Mouse (Mus musculus): ENCODE results near the gene Mcu.
A peak's percentile ranks its signal among the peaks of the same experiment; 100 is the strongest.

Mcu gene

DNA sequence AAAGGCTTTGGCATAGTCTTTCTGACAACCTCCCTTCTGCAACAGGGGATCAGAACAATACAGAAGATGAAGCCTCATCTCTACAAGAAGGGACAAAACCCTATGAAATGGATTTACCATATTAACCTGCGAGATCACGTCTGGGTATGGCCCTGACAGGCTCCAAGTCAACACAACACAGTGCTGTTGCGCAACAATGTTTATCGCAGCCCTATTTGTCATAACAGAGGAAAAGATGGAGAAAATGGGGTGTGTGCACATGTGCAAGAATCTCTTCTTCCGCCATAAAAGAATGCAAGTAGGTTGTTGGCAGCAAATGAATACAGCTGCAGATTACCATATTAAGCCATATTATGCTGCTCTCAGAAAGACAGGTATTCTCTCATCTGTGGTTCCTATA is 88.7 kb downstream of the Mcu start:
- no peak for DNase-seq

DNA sequence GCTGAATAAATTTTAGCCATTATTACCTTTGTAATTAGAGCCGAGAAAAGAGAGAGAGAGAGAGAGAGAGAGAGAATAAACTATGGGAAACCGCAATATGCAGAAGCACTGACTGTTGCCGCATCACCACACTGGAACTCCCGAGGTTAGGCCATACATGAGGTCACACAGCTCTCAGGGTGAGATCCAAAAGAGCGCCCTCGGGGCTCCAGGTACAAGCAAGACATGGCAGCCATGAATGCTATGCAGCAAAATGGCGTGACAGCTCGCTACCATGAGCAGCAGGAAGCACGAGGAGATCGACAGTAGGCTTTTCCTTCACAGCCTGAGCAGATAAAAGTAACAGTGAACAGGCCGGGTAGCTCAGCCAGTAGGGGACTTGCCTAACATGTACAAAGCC is 89.2 kb downstream of the Mcu start:
- DNase-seq = no peak

DNA sequence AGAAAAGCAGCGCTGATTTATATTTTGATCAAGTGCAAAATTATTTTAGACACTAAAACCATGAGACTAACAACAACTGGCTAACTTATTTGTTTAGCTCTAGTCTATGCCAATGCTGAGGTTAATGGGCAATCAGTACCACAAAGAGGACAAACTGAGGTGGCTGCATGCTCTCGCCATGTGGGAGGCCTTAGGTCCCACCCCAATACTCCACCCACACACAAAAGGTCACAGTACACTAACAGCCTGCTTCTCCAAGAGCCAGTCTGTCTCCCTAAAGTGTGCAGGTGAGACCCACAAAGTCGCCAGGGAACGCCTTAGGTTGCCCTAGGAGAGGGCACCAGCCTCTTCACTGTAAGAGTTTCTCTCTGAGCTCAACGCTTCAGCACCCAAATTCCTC is 91.8 kb downstream of the Mcu start:
- DNase-seq = no peak

- DNase-seq = no peak
Observed at GRCm38 (mm10) chr10:59523826-59524331, 92.6 kb downstream of the Mcu start.

- no peak for DNase-seq
Observed at GRCm38 (mm10) chr10:59520701-59521100, 95.8 kb downstream of the Mcu start.

DNA sequence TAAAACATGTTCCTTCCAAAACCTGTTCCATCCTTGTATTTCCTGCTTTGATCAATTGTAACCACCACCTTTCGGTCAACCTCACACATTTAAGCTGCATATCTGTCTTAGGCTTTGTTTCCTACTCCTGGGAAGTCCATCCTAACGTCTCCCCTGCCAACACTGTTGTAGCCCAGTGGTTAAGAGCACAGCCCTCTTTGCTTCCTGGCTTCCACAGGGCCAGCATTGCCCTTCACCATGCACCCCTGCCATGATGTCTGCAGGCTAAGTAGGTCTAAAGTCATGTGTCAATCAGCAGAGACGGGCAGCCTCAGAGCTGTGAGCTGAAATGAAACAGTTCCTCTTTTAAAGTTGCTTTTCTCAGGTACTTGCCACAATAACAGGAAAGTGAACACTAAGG is 97.1 kb downstream of the Mcu start:
- DNase-seq = no peak

- no peak for DNase-seq
Observed at GRCm38 (mm10) chr10:59517201-59517600, 99.3 kb downstream of the Mcu start.

- no peak for DNase-seq
Observed at GRCm38 (mm10) chr10:59514739-59515464, 101.6 kb downstream of the Mcu start.

DNA sequence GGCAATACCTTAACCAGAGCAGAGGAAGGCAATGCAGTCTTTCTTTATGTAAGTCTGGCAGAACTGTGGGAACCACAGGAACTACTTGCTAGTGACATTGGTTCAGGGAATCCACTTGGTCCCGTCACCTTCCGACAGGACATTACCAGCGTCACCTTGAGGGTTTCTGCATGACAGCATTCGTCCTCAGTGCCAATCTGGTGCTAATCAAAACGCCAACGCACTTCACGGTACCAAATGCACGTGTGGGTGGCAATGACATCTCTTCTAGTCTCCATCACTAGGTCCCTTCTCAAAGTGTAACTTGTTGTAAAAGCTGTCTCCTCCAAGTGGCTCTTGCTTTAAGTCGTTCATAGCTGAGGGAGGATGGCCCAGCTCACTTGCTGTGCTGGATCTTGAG is 104.3 kb downstream of the Mcu start:
- DNase-seq = no peak

DNA sequence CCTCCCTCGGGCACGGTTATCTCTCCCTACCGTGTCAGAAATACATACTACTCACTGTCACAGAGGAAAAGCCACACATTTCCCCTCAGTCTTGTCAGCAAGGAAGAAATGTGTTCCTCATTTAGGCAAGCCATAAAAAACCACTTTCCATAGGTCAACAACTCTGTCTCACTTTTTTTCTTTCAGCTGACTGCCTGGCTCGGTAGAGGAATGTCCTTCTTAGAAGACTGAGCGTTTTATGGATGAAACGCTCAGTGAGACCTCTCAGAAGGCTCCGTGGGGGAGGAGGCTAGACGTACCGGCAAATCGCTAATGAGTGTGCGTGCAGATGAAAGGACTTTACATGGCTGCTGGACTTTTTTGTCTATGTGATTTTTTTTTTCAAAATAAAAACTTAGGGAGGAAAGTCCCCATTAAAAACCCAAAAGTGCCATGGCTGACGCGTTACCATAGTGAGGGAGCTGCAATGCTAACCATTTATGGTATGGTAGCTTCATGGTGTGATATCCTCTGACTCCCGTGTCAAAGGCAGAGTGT is 105.0 kb downstream of the Mcu start:
- no peak for DNase-seq

DNA sequence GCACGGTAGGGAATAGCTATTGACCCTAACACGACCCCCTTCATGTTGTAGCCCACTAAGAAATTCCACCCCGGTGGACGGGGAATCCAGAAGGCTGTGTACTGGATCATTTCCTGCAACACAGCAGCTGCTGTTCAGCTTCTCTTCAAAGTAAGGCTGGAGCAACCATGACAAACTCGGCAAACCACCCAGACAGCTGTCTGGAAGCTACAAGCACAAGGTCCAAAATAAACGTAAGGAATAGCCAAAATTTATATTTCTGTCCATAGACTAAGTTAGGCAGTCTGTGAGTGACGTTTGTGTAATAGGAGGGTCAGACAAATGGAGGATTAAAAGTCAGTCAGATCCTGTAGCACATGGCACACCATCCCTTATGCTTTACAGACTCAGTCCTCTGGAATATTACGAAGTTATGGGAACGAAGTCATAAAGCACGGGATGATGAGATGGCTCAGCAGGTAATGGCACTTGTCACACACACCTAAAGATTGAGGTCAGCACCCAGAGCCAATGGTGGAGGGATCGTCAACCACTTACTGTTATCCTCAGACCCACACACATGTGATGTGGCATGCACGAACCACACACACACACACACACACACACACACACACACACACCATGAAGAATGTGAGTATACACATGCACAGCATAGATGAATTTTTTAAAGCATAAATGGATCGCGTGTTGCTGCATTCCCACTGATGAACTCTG is 105.6 kb downstream of the Mcu start:
- no peak for DNase-seq

DNA sequence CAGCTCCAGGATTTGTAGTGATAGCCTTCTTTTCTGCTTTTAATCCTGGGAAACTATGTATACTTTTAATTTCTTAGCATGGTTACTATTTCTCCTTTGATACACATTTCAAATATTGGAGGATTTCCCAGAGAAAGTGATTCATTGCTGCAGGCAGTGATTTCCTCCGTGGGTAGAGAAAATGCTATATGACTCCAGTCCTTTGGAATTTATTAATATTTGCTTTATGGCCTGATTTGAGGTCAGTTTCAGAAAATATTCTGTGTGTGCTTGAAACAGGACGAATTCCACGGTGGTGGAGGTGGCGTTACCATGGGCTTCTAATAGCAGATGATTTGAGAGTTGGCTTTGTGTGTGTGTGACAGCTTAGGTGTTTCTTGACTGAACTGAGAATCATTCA is 107.3 kb downstream of the Mcu start:
- DNase-seq = no peak

- no peak for DNase-seq
Observed at GRCm38 (mm10) chr10:59506711-59507110, 109.8 kb downstream of the Mcu start.

GRCm38 (mm10) chr10:59504291-59504690 is 112.2 kb downstream of the Mcu start:
- DNase-seq = no peak

GRCm38 (mm10) chr10:59503433-59504210 is 112.9 kb downstream of the Mcu start:
- no peak for DNase-seq

- no peak for DNase-seq
Observed at GRCm38 (mm10) chr10:59502381-59502780, 114.1 kb downstream of the Mcu start.

GRCm38 (mm10) chr10:59501761-59502160 is 114.7 kb downstream of the Mcu start:
- DNase-seq = no peak

GRCm38 (mm10) chr10:59500225-59500624 is 116.3 kb downstream of the Mcu start:
- DNase-seq = no peak

- DNase-seq = no peak
Observed at GRCm38 (mm10) chr10:59497019-59497418, 119.5 kb downstream of the Mcu start.

DNA sequence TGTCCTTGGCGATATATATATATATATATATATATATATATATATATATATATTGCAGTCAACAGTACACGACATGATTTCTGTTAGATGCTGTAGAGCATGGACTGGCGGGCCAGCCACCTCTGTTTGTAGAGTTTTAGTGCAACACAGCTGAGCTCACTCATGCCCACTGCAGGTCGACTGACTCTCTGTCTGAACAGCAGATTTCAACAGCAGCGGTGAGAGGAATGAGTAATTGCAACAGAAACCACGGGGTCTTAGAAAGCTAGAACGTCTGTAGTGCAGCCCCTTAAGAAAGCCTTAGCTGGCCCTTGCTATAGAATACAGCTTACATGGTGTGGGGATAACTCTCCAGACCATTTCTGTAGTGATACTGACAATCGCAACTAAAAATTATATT is 121.6 kb downstream of the Mcu start:
- DNase-seq = no peak

- DNase-seq = peak; percentile 48
Observed at GRCm38 (mm10) chr10:59494044-59494443, 122.4 kb downstream of the Mcu start.

DNA sequence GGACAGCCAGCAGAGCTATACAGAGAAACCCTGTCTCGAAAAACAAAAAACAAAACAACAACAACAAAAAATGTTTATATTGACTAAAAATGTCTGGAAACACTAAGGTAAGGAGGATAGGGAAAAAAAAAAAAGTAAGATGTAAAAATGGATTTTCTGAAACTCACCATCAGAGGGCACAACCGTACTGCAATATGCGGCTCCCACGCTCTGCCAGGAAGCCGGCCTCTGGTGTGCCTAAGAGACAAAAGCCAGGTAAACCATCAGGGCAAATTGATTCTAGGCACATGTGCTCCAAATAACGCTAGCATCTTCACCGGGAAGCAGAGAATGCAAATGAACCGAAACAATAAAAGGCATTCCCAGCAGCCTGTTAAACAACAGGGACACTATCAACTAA is 125.6 kb downstream of the Mcu start:
- DNase-seq = peak; percentile 52

- no peak for DNase-seq
Observed at GRCm38 (mm10) chr10:59489411-59489810, 127.1 kb downstream of the Mcu start.

All from thymus, postnatal 14 days (tissue).